Mouse (Mus musculus) B cell, adult 67 days (primary cell): ENCODE results near the gene Cldn10. TPM values are rescaled to one million over a fixed set of nuclear protein-coding genes. Genes with fewer than 3 reads are reported as not detected.

Source experiments
- total RNA-seq, 2 experiments: library from RNA; stranded (reverse); gene quantifications; 4 replicates each; pipeline ENCODE4 v1.2.4; 2023

Cldn10 gene
- total RNA-seq: 1 to 10 TPM in 1 of 2 experiments, under 1 TPM in 1; 0.90 to 1.1 TPM

GRCm38 (mm10) chr14:118787621-118788020, at the start of gene Cldn10:
Cldn10 (plus strand) TSS chr14:118787908.

Other genes starting within 250 kb of the Cldn10 start
- gene Abcc4, start 81.7 kb upstream of the Cldn10 start, total RNA-seq: 10 to 100 TPM; 15.1 to 17.2 TPM
- 1 to 10 TPM in 1 of 2 experiments, under 1 TPM in 1; 0.59 to 2.0 TPM for gene Dzip1, start 137.6 kb downstream of the Cldn10 start, total RNA-seq
- 10 to 100 TPM; 27.1 to 32.8 TPM for gene Dnajc3, start 150.1 kb downstream of the Cldn10 start, total RNA-seq